Mouse (Mus musculus) gastrocnemius, postnatal 10 days (tissue): ENCODE results near the gene Lamb2. TPM values are rescaled to one million over a fixed set of nuclear protein-coding genes. Genes with fewer than 3 reads are reported as not detected.

Experiments used
- DNase-seq: peaks from one replicate; pipeline ENCODE4 v3.0.0; 2021; ENCODE audit warnings: mixed read lengths
- long read RNA-seq, 2 experiments: library from polyadenylated mRNA; stranded (forward); transcript quantifications; one replicate each; pipeline ENCODE4 v2.0.0; 2021
- total RNA-seq, 2 experiments: library from RNA; stranded (reverse); gene quantifications; 2 replicates each; pipeline ENCODE4 v1.2.3; 2021

Lamb2 gene
- total RNA-seq: 100 to 1,000 TPM; 156 to 169 TPM
- long read RNA-seq, experiment 1, full-length matches to known transcripts: 141 of 275 reads
- long read RNA-seq, experiment 1, partial matches to known transcripts: 79 of 275 reads
- long read RNA-seq, experiment 1, other reads (novel, unspliced or antisense): 55 of 275 reads
- long read RNA-seq, experiment 2, full-length matches to known transcripts: 119 of 228 reads
- long read RNA-seq, experiment 2, partial matches to known transcripts: 65 of 228 reads
- long read RNA-seq, experiment 2, other reads (novel, unspliced or antisense): 44 of 228 reads

DNA sequence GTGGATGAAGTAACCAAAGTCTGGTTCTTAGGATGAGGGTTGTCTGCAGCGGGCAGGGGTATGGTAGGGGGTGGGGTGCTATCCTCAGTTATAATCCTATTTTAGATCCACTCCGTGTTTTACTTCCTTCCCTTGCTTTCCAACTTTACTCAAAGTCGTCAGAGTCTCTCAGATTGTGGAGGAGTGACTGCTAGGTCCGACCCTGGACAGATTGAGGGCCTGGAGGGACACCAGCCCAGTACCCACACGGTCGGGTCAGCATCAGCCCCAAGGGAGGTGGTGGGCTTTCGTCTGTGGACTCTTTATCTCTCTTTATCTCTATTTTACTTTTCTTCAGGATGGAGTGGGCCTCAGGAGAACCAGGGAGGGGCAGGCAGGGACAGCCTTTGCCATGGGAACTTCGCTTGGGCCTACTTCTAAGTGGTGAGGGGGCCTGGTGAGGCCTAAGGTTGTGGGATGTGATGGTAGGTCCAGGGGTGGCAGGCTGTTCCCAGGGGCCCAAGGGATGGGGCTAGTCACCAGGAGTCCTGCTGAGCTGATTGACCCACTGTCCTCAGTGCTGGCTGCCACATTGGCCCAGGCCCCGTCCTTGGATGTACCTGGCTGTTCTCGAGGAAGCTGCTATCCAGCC is at the start of gene Lamb2:
Gene Lamb2 (plus strand): TSS at position 16 of the 631 bp plus-strand sequence.
- no peak for DNase-seq

DNA sequence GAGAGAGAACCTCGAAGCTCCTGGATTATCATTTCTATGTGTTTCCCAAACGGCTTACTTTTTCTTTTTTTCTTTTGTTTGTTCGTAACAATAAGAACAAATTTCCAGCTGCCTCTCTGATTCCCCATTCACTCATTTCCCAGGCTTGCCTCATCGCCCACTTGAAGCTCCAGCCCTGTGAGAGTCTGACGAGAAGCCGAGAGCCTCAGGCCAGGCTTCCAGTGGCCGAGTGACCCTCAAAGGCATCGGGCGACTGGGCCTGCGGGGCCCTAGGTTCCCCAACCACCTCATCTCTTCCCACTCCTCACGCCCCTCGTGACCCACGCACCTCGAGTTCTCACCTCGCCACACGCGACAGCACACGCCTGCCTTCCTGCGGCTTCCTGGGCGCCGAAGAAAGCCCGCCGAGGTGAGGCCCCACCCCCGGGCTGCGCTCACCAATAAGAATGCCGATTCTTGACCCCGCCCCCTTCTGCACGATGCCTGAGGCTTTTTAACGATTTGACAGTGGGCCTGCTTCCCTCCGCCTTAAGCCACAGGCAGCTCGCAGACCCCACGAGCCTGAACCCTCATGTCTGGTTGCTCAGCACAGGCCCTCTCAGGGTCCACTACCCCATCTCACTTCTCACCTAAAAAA is 48.0 kb upstream of the Lamb2 start:
- peak; percentile 16 for DNase-seq

GRCm38 (mm10) chr9:108436182-108436581 is 43.4 kb upstream of the Lamb2 start, which contains the start of gene BC048562:
TSS of gene BC048562 (plus strand) at chr9:108436482.
- no peak for DNase-seq

DNA sequence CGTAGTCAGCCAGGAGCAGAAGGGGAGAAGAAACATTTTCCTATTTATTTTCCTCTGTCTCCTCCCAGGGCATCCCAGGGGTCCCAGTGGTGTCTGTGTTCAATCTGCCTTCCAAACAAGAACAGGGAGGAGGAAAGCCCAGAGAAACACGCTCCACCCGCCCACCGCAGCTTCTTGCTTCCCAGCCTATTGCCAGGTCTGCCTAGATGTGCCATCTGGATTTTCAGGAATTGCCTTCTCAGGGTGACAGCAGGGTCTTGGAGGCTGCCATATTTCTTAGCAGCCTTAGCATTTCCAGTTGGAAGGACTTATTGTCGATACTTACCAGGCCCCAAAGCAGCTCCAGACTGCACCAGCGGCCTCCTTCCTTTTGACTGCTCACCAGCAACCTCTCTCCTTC is 40.4 kb upstream of the Lamb2 start:
- DNase-seq: no peak

GRCm38 (mm10) chr9:108440485-108440884 is 39.1 kb upstream of the Lamb2 start:
- DNase-seq: no peak

- DNase-seq: no peak
These were observed 38.2 kb upstream of the Lamb2 start for GRCm38 (mm10) chr9:108441236-108441919.

DNA sequence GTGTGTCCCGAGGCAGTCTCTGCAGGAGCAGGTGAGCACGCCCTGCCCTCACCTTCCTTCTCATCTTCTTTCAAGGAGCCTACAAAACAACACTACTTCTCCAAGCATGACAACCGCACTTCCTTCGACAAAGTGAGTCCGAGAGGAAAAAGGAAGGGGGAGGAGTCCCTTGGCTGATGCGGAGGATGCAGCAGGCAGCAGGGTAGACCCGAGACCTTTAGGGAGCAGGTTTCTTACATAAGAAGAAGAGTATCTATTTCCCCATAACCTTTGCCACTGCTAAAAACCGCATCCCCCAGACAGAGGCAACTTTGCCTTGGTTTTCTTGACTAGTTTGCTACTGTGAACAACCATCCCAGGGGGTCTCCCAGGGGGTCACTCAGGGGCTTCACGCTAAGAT is 34.4 kb upstream of the Lamb2 start:
- DNase-seq: no peak

GRCm38 (mm10) chr9:108449860-108450259 is 29.7 kb upstream of the Lamb2 start:
- peak; percentile 49 for DNase-seq

- peak; percentile 27 for DNase-seq
These were observed 29.0 kb upstream of the Lamb2 start for GRCm38 (mm10) chr9:108450292-108451169.

GRCm38 (mm10) chr9:108451170-108451493 is 28.4 kb upstream of the Lamb2 start:
- no peak for DNase-seq

GRCm38 (mm10) chr9:108451519-108452160 is 27.9 kb upstream of the Lamb2 start:
- DNase-seq: no peak

DNA sequence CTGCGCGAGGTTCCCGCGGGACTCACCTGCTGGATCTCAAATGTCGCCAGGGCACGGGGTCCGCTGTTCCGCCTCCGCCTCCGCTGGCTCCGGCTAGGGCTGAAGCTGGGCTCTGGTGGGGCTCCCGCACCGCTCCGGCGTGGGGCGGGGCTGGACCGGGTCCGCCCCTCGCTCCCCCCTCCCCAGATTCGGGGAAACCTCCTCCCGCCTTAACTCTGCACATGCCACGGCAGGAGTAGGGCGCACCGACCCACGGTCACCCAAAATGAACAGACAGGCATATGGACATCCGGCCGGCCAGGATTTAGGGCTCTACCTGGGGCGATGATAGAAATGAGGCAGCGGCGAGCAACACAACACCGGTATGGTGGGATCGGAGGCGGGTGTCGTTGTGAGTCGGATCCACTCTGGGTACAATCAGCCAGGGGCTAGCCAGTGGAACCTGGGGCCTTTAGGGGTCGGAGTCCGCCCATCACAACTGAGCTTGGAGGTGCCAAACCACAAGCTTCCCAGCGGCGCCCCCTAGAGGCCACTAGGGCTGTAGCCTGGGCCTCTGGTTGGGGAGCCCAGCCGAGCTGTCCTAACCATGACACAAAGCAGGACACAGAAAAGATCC is 27.1 kb upstream of the Lamb2 start:
- DNase-seq: peak; percentile 94

DNA sequence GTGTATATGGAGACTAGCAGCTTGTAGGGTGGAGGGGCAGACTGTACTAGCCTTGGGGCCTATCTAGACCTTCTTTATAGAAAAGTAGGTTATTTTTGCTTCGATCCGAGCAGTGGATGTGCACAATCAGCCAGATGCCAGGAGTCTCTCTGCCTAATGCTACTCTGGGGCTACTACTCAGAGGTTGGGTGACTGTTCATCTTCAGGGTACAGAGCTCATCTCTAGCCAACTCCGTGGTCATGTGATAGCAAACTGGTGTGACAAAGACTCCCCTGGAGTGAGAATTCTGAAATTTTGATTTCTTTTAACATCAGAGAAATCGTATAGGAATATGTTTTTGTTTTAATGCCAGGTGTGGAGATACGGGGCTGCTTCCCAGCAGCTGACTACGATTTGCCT is 26.6 kb upstream of the Lamb2 start:
- DNase-seq: no peak

DNA sequence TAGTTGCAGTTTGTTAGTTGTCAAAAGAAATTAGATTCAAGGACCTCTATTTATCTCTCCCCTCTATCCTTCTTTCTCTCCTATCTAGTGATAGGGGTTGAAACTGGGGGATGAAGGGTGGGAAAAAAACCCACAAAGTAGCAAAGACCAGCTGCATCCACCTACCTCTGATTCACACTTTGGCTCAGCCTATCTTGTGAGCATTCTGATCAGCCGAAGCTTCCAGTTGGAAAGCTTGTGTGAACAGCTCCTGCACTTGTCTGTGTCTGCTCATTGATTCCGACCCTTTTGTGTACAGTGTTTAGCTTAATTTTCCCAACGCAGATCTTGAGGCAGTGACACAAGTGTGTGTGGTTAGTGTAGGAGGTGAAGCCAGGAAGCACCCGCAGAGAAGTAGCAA is 26.1 kb upstream of the Lamb2 start:
- no peak for DNase-seq

- DNase-seq: no peak
These were observed 25.1 kb upstream of the Lamb2 start for GRCm38 (mm10) chr9:108454429-108454828.

- no peak for DNase-seq
These were observed 23.6 kb upstream of the Lamb2 start for GRCm38 (mm10) chr9:108455747-108456571.

- no peak for DNase-seq
These were observed 22.6 kb upstream of the Lamb2 start for GRCm38 (mm10) chr9:108456953-108457352.

DNA sequence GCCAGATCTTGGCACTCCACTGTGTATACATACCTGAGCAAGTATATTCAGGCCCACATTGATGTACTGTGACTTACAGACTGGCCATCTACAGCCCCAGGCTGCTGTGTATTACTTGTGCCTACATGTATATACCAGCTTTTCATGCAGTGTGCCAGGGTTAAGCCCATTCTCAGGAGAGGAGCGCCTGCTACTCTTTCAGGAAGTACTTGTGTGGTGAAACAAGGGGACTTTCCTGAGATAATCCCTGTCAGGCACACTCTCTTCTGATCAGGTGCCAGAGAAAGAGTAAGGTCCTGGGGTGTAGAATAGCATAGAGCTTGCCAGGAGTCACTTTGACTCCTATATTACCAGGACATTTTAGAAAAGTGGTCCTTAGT is 19.6 kb upstream of the Lamb2 start:
- DNase-seq: no peak

DNA sequence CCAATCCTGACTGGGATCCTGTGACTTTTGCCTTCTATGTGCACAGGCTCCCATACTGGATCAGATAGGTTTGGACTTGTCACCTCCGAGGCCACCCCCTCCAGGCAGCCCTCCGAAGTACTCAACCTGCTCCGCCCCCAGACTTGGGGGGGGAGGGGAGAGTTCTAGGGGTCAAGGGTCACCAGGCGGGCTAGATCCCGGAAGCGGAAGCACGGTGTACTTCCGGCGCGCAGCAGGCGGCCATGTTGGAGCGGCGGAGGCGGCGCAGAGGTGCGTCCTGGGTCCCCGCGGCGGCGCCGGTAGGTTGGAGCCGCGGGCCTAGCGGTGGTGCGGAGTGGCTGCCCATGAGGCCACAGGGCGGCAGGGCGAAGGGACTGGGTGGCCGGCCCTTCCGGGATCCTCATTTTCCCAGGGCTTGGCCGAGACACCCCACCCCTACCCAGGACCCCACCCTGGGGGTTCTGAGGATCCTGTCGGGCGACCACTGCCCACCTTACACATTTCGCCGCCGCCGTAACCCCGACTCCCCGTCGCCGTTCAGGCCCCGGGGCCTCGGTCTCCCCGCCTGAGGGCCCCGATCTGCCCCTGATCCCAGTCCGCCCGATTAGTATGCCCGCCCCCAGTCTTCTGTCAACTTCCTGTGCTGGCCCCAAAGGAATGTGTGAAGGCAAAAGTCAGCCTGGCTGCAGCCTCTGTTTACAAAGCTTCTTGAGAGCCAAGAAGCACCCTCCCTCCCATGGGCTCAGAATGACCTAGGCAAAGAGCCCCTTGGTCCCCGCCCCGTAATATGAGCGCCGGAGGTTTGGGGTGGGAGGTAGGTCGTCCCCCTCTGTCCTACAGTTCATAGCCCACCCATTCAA is 19.0 kb upstream of the Lamb2 start, which contains the start of gene Ccdc71:
Gene Ccdc71 (plus strand): TSS at position 209 of the 860 bp plus-strand sequence.
- DNase-seq: peak; percentile 88
